Mouse (Mus musculus) right cerebral cortex, postnatal 36 days (tissue): ENCODE results near the gene Afg1l.

ENCODE experiments used
- DNase-seq, 2 experiments: peaks; one replicate each; pipeline ENCODE4 v3.0.0; 2022; ENCODE audit warnings: low spot score in 2 of 2, mixed read lengths in 1 of 2

Gene Afg1l

DNA sequence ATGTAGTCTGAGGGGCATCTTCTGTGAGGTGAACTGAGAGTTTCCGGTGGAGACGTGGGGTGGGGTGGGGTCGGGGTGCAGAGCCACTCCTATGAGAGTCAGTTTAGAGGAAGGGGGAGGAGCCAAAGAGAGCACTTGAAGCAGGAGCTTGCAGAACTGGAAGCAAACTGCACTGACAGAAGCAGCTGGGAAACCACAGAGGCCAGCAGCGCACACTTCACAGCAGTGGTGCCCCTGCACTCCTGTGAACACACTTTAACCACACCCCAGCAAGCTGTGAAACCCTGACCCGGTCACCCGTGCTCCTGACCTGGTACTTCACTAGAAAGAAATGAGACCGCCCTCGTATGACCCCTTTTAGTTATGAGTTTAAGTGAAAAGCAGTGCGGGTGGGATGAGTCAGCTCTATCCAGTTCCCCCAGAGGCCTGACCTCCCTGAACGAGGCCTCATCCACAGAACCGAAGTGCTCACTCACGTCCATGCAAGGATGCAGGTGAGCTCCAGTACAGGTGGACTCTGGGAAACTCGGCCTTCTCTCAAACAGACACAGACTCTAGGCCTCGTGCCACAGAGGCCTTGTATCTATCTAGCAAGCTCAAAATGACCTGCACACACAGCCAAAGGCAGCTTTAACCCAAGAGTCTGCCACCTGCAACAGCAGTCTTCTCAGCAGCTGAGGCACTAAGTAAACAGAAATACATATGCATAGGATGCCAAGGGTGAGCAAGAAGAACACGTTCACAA is 208.9 kb downstream of the Afg1l start:
- DNase-seq, result no peak

DNA sequence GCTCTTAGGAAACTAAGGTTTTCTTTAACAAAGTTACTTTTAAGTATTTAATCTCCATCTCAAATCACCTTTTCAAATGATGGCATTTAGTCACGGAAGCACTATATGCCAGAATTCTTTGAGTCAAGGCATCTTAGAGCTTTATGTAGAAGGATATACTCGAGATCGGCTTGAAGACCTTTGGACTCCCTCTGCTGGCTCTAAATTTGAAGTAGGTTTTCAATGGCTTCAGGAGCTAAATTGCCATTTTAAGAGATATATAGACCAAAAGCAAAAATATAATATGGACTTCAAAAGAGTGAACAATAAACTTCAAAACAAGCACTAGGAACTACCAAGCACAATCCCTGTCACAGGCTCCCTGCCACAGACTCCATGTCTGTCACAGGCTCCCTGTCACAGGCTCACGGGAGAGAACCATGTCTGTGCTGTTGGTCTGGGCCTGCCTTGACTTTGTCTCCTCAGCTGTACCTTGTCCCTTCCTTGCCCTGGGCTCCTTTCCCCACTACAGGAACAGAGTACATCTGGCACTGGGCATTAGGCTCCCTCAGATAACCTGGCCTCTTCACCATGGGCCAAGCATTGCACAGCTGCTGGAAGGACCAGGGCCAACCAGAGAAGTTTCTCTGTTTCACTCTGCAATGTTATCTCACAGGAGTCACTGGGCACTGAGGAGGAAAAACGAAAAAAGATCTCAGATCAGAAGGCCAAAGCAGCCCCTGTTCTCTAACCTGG is 210.4 kb downstream of the Afg1l start:
- no peak for DNase-seq

DNA sequence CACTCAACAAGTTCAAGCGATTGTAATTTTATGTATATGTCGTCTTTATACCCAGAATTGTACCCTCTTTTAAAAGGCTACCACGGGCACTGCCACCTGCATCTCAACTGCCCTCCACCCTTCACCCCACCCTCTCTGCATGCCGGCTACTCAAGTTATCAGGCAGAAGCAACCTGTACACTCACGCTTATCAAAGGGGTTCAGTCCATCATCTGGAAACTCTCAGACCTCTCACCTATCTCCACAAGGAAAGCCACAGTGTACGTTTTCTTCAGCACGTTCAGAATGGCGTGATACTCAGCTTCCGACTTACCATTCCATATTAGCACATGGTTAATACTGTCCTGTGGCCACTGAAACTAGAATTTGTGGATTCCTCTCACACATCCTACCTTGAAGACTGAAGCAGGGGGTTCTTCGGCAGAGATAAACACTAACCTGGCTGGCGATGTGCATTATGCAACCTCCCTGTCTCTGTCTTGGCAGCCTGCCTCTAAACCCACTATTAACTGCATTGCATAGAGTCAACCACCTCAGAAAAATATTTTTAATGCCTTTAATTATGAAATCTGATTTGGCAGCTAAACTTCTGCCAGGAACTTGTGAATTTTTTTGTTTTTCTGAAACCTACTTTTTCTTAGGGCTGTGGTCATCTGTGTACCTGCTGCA is 213.2 kb downstream of the Afg1l start:
- no peak for DNase-seq

DNA sequence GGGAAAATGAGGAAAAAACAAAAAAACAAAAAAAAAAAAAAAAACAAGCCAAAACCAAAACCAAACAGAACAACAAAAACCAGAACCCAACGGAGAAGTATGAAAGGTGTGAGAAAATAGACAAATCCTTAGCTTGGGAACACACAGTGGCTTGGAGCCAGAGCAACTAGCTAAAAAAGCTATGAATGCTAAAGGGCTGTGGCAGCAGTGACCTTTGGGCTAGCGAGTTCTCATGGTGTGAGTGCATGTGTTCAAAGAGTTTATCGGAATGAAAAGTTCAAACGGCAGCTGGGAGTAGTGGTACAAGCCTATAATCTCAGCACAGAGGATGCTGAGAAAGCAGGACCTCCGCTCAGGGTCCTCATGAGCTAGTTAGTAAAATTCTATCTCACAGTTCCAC is 214.2 kb downstream of the Afg1l start:
- DNase-seq, result no peak

DNA sequence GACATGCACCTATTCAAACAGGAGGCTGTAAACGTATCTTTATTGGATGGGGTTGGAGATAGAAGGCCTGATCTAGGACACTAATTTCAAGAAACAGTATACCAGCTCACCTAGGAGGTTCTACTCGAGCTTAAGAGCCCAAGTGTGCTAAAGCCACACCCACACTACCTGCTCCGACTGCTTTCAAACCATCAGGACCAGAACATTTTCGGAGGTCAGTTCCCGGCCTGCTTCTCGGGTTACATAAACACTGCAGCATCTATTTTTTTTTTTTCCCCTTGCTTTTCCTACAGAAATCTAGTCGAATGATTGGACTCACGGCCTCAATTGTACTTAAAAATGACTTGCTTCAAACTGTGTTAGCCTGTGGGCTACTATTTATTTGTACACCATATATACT is 214.7 kb downstream of the Afg1l start:
- DNase-seq, result no peak
